Mouse (Mus musculus) Muller cell, postnatal 12 days (primary cell): Measurements from ENCODE around the gene Pigs.

Experiments
- DNase-seq: peaks from one replicate; pipeline ENCODE4 v3.0.0-alpha.2; 2015; ENCODE audit errors: inconsistent ontology term

The Pigs gene

GRCm38 (mm10) chr11:78337040-78337439, 8.8 kb downstream of the Pigs start:
- DNase-seq: no peak

GRCm38 (mm10) chr11:78341702-78342101, 13.5 kb downstream of the Pigs start:
- DNase-seq: no peak

- peak; percentile 80 for DNase-seq
These were observed 15.4 kb downstream of the Pigs start, which contains the start of gene Unc119 for GRCm38 (mm10) chr11:78343381-78344327. Unc119 (plus strand) TSS chr11:78343482.

- DNase-seq: peak; percentile 40
These were observed 16.2 kb downstream of the Pigs start for GRCm38 (mm10) chr11:78344328-78344889.

- DNase-seq: peak; percentile 52
These were observed 16.9 kb downstream of the Pigs start for GRCm38 (mm10) chr11:78344890-78345715.

GRCm38 (mm10) chr11:78345801-78346200, 17.6 kb downstream of the Pigs start:
- DNase-seq: no peak

GRCm38 (mm10) chr11:78346326-78347069, 18.3 kb downstream of the Pigs start:
- DNase-seq: no peak

- DNase-seq: peak; percentile 33
These were observed 19.0 kb downstream of the Pigs start for GRCm38 (mm10) chr11:78347070-78347754.

GRCm38 (mm10) chr11:78347908-78348307, 19.7 kb downstream of the Pigs start:
- DNase-seq: no peak

- DNase-seq: no peak
These were observed 20.3 kb downstream of the Pigs start for GRCm38 (mm10) chr11:78348474-78348873.

- DNase-seq: no peak
These were observed 21.5 kb downstream of the Pigs start for GRCm38 (mm10) chr11:78349441-78350358.

GRCm38 (mm10) chr11:78353081-78353480, 24.9 kb downstream of the Pigs start:
- DNase-seq: no peak

GRCm38 (mm10) chr11:78354905-78355304, 26.7 kb downstream of the Pigs start:
- DNase-seq: no peak

- peak; percentile 45 for DNase-seq
These were observed 27.4 kb downstream of the Pigs start for GRCm38 (mm10) chr11:78355471-78356238.

- DNase-seq: no peak
These were observed 30.3 kb downstream of the Pigs start for GRCm38 (mm10) chr11:78358330-78359007.

GRCm38 (mm10) chr11:78360125-78360788, 32.0 kb downstream of the Pigs start:
- DNase-seq: peak; percentile 64

GRCm38 (mm10) chr11:78360789-78361131, 32.5 kb downstream of the Pigs start:
- no peak for DNase-seq
